Mouse (Mus musculus): ENCODE data around the gene Tmem59l. TPM values are rescaled to one million over a fixed set of nuclear protein-coding genes. Genes with fewer than 3 reads are reported as not detected.

The Tmem59l gene
- polyA plus RNA-seq, 1 experiment from 2014 or later: 32.5 TPM

DNA sequence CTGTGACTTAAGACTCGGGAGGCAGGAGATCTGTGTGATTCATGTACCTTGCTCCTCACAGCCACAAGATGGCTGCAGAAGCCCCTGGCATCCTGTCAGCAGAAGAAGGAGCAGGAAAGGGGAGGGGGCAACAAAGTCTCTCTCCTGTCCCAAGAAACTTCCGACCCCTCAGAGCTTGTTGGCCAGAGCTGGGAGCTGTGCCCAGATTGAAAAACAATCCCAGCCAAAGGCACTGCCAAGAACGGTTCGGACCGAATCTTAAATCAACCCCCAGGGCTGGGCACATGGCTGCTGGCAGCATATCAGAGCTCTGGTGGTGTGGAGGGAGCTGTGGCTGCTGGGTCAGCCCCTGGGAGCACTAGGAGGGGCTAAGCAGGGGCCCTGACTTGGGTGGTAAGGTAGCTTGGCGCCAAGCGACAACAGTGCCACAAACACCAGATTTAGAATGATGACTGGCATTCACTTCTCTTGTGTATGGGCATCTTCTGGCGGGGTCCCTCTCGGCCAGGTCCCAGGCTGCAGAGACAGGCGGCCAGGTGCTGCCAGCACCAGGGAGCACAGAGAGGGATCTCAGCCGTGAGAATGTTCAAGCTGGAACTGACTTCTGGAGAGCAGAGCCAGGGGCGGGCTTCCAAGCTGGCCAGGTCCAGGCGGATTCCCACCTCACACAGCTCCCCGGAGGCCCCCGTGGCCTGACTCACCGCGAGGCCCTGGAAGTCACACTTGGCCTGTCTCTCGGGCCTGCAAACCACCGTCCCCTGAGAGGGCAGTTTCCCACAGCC, 39.3 kb downstream of the Tmem59l start:
- Histone ChIP-seq H3K4me3 (no peak overlapping the region), H3K9me3 (replicated peaks) (no peaks in the 10 kb centered on the region), H3K4me1 (no peaks in the 10 kb centered on the region), H3K36me3 (ENCODE audit: poor library complexity, severe bottlenecking) (peaks cover 29% of the 10 kb centered on the region), H3K27ac (no peak overlapping the region), H3K4me2 (no peak overlapping the region), H3K9ac (no peak overlapping the region), H3K27me3 (0 out of 2 replicates have a peak, but pooled peaks cover 5% of the 10 kb centered on the region)
- WGBS: 72% methylated on average over 19 of the region's 19 CpGs
- no peak for ATAC-seq

DNA sequence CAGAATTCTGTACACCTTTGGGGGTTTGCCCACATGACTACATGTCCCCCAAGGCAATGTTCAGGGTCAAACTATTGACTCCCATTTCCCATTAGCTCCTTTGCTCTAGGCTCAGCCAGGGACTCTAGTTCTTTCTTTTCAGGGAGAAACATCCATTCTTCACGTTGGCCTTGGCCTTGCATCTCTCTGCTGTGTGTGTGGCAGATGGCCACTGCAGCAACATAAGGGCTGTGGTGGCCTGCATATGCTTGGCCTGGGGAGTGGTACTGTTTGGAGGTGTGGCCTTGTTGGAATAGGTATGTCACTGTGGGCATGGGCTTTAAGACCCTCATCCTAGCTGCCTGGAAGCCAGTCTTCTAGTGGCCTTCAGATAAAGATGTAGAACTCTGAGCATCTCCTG, 41.2 kb downstream of the Tmem59l start:
- WGBS: 78% methylated on average over 1 of the region's 1 CpGs
- H3K4me1 ChIP-seq: no peaks in the 10 kb centered on the region
- no peak overlapping the region for H3K4me3 ChIP-seq
- peaks cover 12% of the 10 kb centered on the region for H3K36me3 ChIP-seq (ENCODE audit: poor library complexity, severe bottlenecking)
- no peak overlapping the region for H3K9ac ChIP-seq
- ATAC-seq: no peak
- no peak overlapping the region for H3K27ac ChIP-seq
- no peaks in the 10 kb centered on the region for H3K9me3 ChIP-seq (replicated peaks)
- no peaks in the 10 kb centered on the region for H3K27me3 ChIP-seq
- H3K4me2 ChIP-seq: no peak overlapping the region

- ATAC-seq: no peak
- Histone ChIP-seq H3K9ac (no peak overlapping the region), H3K9me3 (replicated peaks) (no peaks in the 10 kb centered on the region), H3K4me2 (no peak overlapping the region), H3K27ac (no peak overlapping the region), H3K27me3 (no peaks in the 10 kb centered on the region), H3K4me1 (peaks cover 11% of the 10 kb centered on the region), H3K36me3 (ENCODE audit: poor library complexity, severe bottlenecking) (no peaks in the 10 kb centered on the region), H3K4me3 (no peak overlapping the region)
- WGBS: 87% methylated on average over 4 of the region's 4 CpGs
Measured at GRCm38 (mm10) chr8:70443326-70443725, 43.8 kb downstream of the Tmem59l start.

- 78% methylated on average over 3 of the region's 3 CpGs for WGBS
- Histone ChIP-seq H3K4me3 (no peak overlapping the region), H3K9me3 (replicated peaks) (no peaks in the 10 kb centered on the region), H3K36me3 (ENCODE audit: poor library complexity, severe bottlenecking) (no peaks in the 10 kb centered on the region), H3K27ac (no peak overlapping the region), H3K4me2 (no peak overlapping the region), H3K4me1 (peaks cover 17% of the 10 kb centered on the region), H3K27me3 (no peaks in the 10 kb centered on the region), H3K9ac (no peak overlapping the region)
- no peak for ATAC-seq
Measured at GRCm38 (mm10) chr8:70441565-70441964, 45.6 kb downstream of the Tmem59l start.

DNA sequence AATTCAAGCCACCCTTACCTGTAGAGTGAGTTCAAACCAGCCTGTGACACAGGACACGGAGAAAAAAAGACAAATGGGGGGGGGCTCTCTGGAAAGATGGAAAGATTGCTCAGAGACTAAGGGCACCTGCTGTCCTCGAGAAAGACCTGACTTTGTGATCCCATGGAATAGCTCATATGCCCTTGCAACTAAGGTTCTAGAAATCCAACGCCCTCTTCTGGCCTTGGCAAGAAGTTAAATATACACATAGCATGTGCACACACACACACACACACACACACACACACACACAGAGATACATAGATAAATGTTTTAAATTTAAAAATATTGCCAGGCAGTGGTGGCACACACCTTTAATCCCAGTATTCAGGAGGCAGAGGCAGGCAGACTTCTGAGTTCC, 46.9 kb downstream of the Tmem59l start:
- Histone ChIP-seq H3K36me3 (ENCODE audit: poor library complexity, severe bottlenecking) (no peaks in the 10 kb centered on the region), H3K4me3 (peak overlapping the region; percentile 63; the same call in 1 of the 2 replicates), H3K4me1 (peaks cover 17% of the 10 kb centered on the region), H3K27me3 (no peaks in the 10 kb centered on the region), H3K9ac (peak overlapping the region; percentile 78; the same call in 1 of the 2 replicates), H3K27ac (peak overlapping the region; percentile 87; the same call in 1 of the 2 replicates), H3K4me2 (peak overlapping the region; percentile 83), H3K9me3 (replicated peaks) (no peaks in the 10 kb centered on the region)
- WGBS: 49% methylated on average over 3 of the region's 3 CpGs
- ATAC-seq: no peak

GRCm38 (mm10) chr8:70439848-70440179, 47.3 kb downstream of the Tmem59l start:
- Histone ChIP-seq H3K27me3 (no peaks in the 10 kb centered on the region), H3K9ac (peak overlapping the region; percentile 78), H3K36me3 (ENCODE audit: poor library complexity, severe bottlenecking) (no peaks in the 10 kb centered on the region), H3K9me3 (replicated peaks) (no peaks in the 10 kb centered on the region), H3K27ac (peak overlapping the region; percentile 87), H3K4me3 (peak overlapping the region; percentile 63), H3K4me2 (peak overlapping the region; percentile 83), H3K4me1 (peaks cover 17% of the 10 kb centered on the region)
- 6% methylated on average over 7 of the region's 7 CpGs for WGBS
- ATAC-seq: no peak

DNA sequence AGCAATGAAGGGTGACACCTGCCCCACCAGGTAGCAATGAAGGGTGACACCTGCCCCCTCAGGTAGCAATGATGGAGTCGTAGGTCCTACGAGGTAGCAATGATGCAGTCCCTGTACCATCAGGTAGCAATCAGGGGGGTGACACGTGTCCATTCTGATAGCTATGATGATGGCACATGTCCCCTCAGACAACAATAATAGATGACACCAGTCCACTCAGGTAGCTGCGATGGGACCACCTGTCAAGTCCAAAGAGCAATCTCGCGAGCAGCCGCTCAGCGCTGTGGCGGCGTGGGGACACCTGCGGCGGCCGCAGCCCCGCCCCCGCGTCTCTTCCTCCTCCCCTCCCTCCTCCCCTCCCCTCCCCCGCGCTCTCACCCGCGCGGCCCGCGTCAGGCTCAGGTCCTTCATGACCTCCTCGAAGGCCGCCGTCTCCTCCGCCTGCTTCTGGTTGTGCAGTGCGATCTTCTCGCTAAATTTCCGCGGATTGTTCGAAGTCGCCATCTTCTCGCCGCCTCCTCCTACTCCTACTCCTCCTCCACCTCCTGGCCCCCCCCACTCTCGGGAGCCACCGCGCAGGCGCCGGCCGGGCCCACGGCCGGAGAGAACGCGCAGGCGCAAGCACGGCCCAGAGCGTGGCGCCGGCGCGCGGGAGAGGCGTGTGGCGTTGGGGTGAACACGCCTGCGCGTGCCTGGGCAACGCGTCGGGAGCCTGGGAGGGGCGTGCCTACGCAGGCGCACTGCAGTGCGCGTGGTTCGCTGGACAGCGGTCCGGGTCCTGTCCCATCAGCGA, 47.9 kb downstream of the Tmem59l start, which contains the start of gene Crtc1:
Crtc1 (minus strand) TSS at position 525 of the 793 bp plus-strand sequence.
- WGBS: under 1% methylated on average over 67 of the region's 70 CpGs
- H3K27ac ChIP-seq: peak within 1 kb of the TSS; percentile 87

GRCm38 (mm10) chr8:70438423-70438822, 48.7 kb downstream of the Tmem59l start:
- WGBS: 90% methylated on average over 2 of the region's 2 CpGs
- peak overlapping the region; percentile 70 for H3K9ac ChIP-seq
- ATAC-seq: no peak
- peaks cover 17% of the 10 kb centered on the region for H3K4me1 ChIP-seq
- peak overlapping the region; percentile 83 for H3K4me2 ChIP-seq
- no peaks in the 10 kb centered on the region for H3K36me3 ChIP-seq (ENCODE audit: poor library complexity, severe bottlenecking)
- H3K27ac ChIP-seq: no peak overlapping the region
- no peaks in the 10 kb centered on the region for H3K9me3 ChIP-seq (replicated peaks)
- H3K4me3 ChIP-seq: peak overlapping the region; percentile 63
- H3K27me3 ChIP-seq: no peaks in the 10 kb centered on the region

More for the DNA sequence above, 47.9 kb downstream of the Tmem59l start, which contains the start of gene Crtc1:
- peak within 1 kb of the TSS; percentile 83 for H3K4me2 ChIP-seq
- H3K4me1 ChIP-seq: peaks cover 17% of the 10 kb centered on the region
- no peaks in the 10 kb centered on the region for H3K36me3 ChIP-seq (ENCODE audit: poor library complexity, severe bottlenecking)
- H3K4me3 ChIP-seq: peak within 1 kb of the TSS; percentile 63
- peak within 1 kb of the TSS; percentile 78 for H3K9ac ChIP-seq
- no peaks in the 10 kb centered on the region for H3K27me3 ChIP-seq
- peak; percentile 98 for ATAC-seq
- no peaks in the 10 kb centered on the region for H3K9me3 ChIP-seq (replicated peaks)

- 95% methylated on average over 5 of the region's 5 CpGs for WGBS
- H3K4me3 ChIP-seq: no peak overlapping the region
- H3K4me2 ChIP-seq: no peak overlapping the region
- no peaks in the 10 kb centered on the region for H3K27me3 ChIP-seq
- no peak overlapping the region for H3K9ac ChIP-seq
- H3K27ac ChIP-seq: no peak overlapping the region
- H3K4me1 ChIP-seq: peaks cover 17% of the 10 kb centered on the region
- H3K36me3 ChIP-seq (ENCODE audit: poor library complexity, severe bottlenecking): no peaks in the 10 kb centered on the region
- H3K9me3 ChIP-seq (replicated peaks): no peaks in the 10 kb centered on the region
- ATAC-seq: no peak
Measured at GRCm38 (mm10) chr8:70435156-70435555, 52.0 kb downstream of the Tmem59l start.

Other genes with a start within 250 kb of the Tmem59l start
- 65.0 and 66.0 TPM in 2 replicates for gene Homer3, start 204.5 kb downstream of the Tmem59l start, polyA plus RNA-seq (2015; fragmentation: Nextera tagmentation; extraction: Ambion mirVana)
- 52.4 and 53.7 TPM in 2 replicates for gene Ddx49, start 184.9 kb downstream of the Tmem59l start, polyA plus RNA-seq (2015; fragmentation: Nextera tagmentation; extraction: Ambion mirVana)
- gene Cope, start 184.8 kb downstream of the Tmem59l start, polyA plus RNA-seq (2015; fragmentation: Nextera tagmentation; extraction: Ambion mirVana): 268 and 274 TPM in 2 replicates
- gene Cers1, start 171.6 kb downstream of the Tmem59l start, polyA plus RNA-seq (2015; fragmentation: Nextera tagmentation; extraction: Ambion mirVana): 18.2 and 20.1 TPM in 2 replicates
- 0.89 and 2.5 TPM in 2 replicates for gene Gdf1, start 157.5 kb downstream of the Tmem59l start, polyA plus RNA-seq (2015; fragmentation: Nextera tagmentation; extraction: Ambion mirVana)
- 14.2 and 16.3 TPM in 2 replicates for gene Upf1, start 134.1 kb downstream of the Tmem59l start, polyA plus RNA-seq (2015; fragmentation: Nextera tagmentation; extraction: Ambion mirVana)
- gene Comp, start 113.8 kb downstream of the Tmem59l start, polyA plus RNA-seq (2015; fragmentation: Nextera tagmentation; extraction: Ambion mirVana): 0.18 and 0.35 TPM in 2 replicates
- 23.4 and 28.2 TPM in 2 replicates for gene Crtc1, start 47.8 kb downstream of the Tmem59l start, polyA plus RNA-seq (2015; fragmentation: Nextera tagmentation; extraction: Ambion mirVana)
- 15.3 and 16.4 TPM in 2 replicates for gene Klhl26, start 10.4 kb downstream of the Tmem59l start, polyA plus RNA-seq (2015; fragmentation: Nextera tagmentation; extraction: Ambion mirVana)
- 0.86 and 0.92 TPM in 2 replicates for gene Crlf1, start 5.8 kb upstream of the Tmem59l start, polyA plus RNA-seq (2015; fragmentation: Nextera tagmentation; extraction: Ambion mirVana)
- gene Rex1bd, start 19.4 kb upstream of the Tmem59l start, polyA plus RNA-seq (2015; fragmentation: Nextera tagmentation; extraction: Ambion mirVana): 150 and 154 TPM in 2 replicates
- gene Uba52, start 23.4 kb upstream of the Tmem59l start, polyA plus RNA-seq (2015; fragmentation: Nextera tagmentation; extraction: Ambion mirVana): 812 and 920 TPM in 2 replicates
- gene Fkbp8, start 40.4 kb upstream of the Tmem59l start, polyA plus RNA-seq (2015; fragmentation: Nextera tagmentation; extraction: Ambion mirVana): 357 and 385 TPM in 2 replicates
- gene Kxd1, start 40.6 kb upstream of the Tmem59l start, polyA plus RNA-seq (2015; fragmentation: Nextera tagmentation; extraction: Ambion mirVana): 52.5 and 53.6 TPM in 2 replicates
- 16.5 and 16.6 TPM in 2 replicates for gene Ell, start 52.1 kb upstream of the Tmem59l start, polyA plus RNA-seq (2015; fragmentation: Nextera tagmentation; extraction: Ambion mirVana)
- 87.1 and 105 TPM in 2 replicates for gene Isyna1, start 107.0 kb upstream of the Tmem59l start, polyA plus RNA-seq (2015; fragmentation: Nextera tagmentation; extraction: Ambion mirVana)
- 81.9 and 101 TPM in 2 replicates for gene Ssbp4, start 121.5 kb upstream of the Tmem59l start, polyA plus RNA-seq (2015; fragmentation: Nextera tagmentation; extraction: Ambion mirVana)
- gene Lrrc25, start 128.8 kb upstream of the Tmem59l start, polyA plus RNA-seq (2015; fragmentation: Nextera tagmentation; extraction: Ambion mirVana): 0.65 and 0.68 TPM in 2 replicates
- 0.15 TPM in 1 of 2 replicates, not detected in the other for gene Gdf15, start 145.1 kb upstream of the Tmem59l start, polyA plus RNA-seq (2015; fragmentation: Nextera tagmentation; extraction: Ambion mirVana)
- gene Pgpep1, start 173.0 kb upstream of the Tmem59l start, polyA plus RNA-seq (2015; fragmentation: Nextera tagmentation; extraction: Ambion mirVana): 64.6 and 80.8 TPM in 2 replicates
- 238 and 239 TPM in 2 replicates for gene Lsm4, start 185.9 kb upstream of the Tmem59l start, polyA plus RNA-seq (2015; fragmentation: Nextera tagmentation; extraction: Ambion mirVana)
- gene Jund, start 211.6 kb upstream of the Tmem59l start, polyA plus RNA-seq (2015; fragmentation: Nextera tagmentation; extraction: Ambion mirVana): 58.6 and 68.8 TPM in 2 replicates
- 0.05 and 0.11 TPM in 2 replicates for gene Iqcn, start 216.1 kb upstream of the Tmem59l start, polyA plus RNA-seq (2015; fragmentation: Nextera tagmentation; extraction: Ambion mirVana)
- gene Gm3336, start 231.2 kb upstream of the Tmem59l start, polyA plus RNA-seq (2015; fragmentation: Nextera tagmentation; extraction: Ambion mirVana): not detected in 2 replicates
- gene Pde4c, start 236.4 kb upstream of the Tmem59l start, polyA plus RNA-seq (2015; fragmentation: Nextera tagmentation; extraction: Ambion mirVana): 0.10 TPM in 1 of 2 replicates, not detected in the other

Data from forebrain, embryonic 13.5 days (tissue).